8 mouse cellular contexts compared by ENCODE assay signal in the genomic region with DNA sequence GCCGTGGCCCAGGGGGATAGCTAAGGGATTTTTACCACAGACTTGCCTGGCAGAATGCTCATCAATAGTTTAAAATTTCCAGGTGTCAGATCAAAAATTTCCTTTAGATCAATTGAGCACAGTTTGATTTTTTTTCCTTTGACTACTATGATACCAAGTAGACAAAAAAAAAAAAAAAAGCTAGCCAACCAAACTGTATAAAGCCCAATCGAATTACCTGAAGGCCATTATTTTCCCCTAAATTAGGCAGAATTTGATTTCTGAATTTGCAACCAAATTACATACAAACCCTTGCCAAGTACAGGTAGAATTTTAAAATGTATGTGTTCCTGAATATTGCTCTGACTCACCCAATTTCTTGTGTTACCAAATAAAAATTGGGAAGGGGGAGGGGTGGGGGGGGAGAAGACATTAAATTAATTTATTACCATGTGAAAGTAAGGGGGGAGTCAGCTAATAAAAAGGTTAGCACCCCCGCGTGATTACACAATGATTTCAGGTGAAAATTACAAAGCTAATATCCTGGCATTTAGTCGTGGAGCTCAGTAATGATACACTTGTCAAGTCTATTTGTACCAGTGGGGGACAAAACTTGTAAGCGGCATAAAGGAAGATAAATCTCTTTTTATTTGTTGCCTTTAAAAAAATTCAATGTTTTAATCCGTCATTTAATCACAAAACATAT.
DNase-seq lines count a peak whose midpoint lies in the region; ATAC-seq and TF ChIP-seq lines count a peak whose summit lies in the region.
"Had no signal": no experiment of that assay in that cellular context is flagged by ENCODE, and none has a peak within 500 bp of the region (broad histone marks: within the 10 kb centered on the region; RNA-seq: fewer than 3 reads in every experiment).

No protein-coding gene starts in this region.

- no peak overlapping the region for H3K4me3 ChIP-seq in hindbrain, embryonic 13.5 days
- H3K4me3 ChIP-seq in hindbrain, embryonic 10.5 days = no peak overlapping the region
- H3K4me3 ChIP-seq in neural tube, embryonic 12.5 days = no peak overlapping the region
- H3K4me3 ChIP-seq in hindbrain, embryonic 16.5 days (ENCODE audit: low read length) = no peak overlapping the region
- no peak overlapping the region for H3K4me3 ChIP-seq in stomach, postnatal 0 days (ENCODE audit: low read depth, low read length)

- no peak for ATAC-seq in hindbrain, embryonic 13.5 days (ENCODE audit: low FRiP score)
- no peak for ATAC-seq in neural tube, embryonic 12.5 days (ENCODE audit: low FRiP score, low read depth)
- no peak for ATAC-seq in hindbrain, embryonic 16.5 days
- no peak for ATAC-seq in stomach, postnatal 0 days (ENCODE audit: low FRiP score, low TSS enrichment)

- H3K27me3 ChIP-seq in hindbrain, embryonic 13.5 days = peaks cover 60% of the 10 kb centered on the region
- H3K27me3 ChIP-seq in hindbrain, embryonic 10.5 days (ENCODE audit: insufficient read depth, poor library complexity, severe bottlenecking) = peaks cover 99% of the 10 kb centered on the region
- H3K27me3 ChIP-seq in neural tube, embryonic 12.5 days (replicated peaks) = peaks cover 53% of the 10 kb centered on the region
- H3K27me3 ChIP-seq in hindbrain, embryonic 16.5 days (replicated peaks; ENCODE audit: control insufficient read depth, insufficient read depth, low read length) = peaks cover 13% of the 10 kb centered on the region
- no peaks in the 10 kb centered on the region for H3K27me3 ChIP-seq in stomach, postnatal 0 days (ENCODE audit: control insufficient read depth, insufficient read depth, low read length)

- TF ChIP-seq EP300 in stomach, postnatal 0 days (optimal IDR thresholded peaks at IDR 0.05) = no peak

- H3K4me2 ChIP-seq in hindbrain, embryonic 13.5 days = peak overlapping the region; percentile 43
- peak overlapping the region; percentile 43 for H3K4me2 ChIP-seq in neural tube, embryonic 12.5 days (replicated peaks)
- H3K4me2 ChIP-seq in hindbrain, embryonic 16.5 days (ENCODE audit: low read length) = peak overlapping the region; percentile 51
- peak overlapping the region; percentile 47 for H3K4me2 ChIP-seq in stomach, postnatal 0 days (replicated peaks; ENCODE audit: low read depth)
- H3K4me2 ChIP-seq: liver, embryonic 11.5 days had no signal

- WGBS in hindbrain, embryonic 13.5 days = 75% methylated on average over 7 of the region's 7 CpGs
- WGBS in hindbrain, embryonic 10.5 days = 83% methylated on average over 7 of the region's 7 CpGs
- WGBS in neural tube, embryonic 12.5 days = 70% methylated on average over 7 of the region's 7 CpGs
- 70% methylated on average over 7 of the region's 7 CpGs for WGBS in hindbrain, embryonic 16.5 days
- 79% methylated on average over 7 of the region's 7 CpGs for WGBS in stomach, postnatal 0 days

- DNase-seq in hindbrain, embryonic 10.5 days (ENCODE audit: low spot score) = no peak
- no peak for DNase-seq in neural tube, embryonic 10.5 days (ENCODE audit: extremely low spot score, low spot score)
- DNase-seq in stomach, postnatal 0 days (ENCODE audit: low spot score) = no peak
- no peak for DNase-seq in adrenal gland, postnatal 36 days

- H3K9me3 ChIP-seq in hindbrain, embryonic 13.5 days = no peaks in the 10 kb centered on the region
- no peaks in the 10 kb centered on the region for H3K9me3 ChIP-seq in hindbrain, embryonic 10.5 days
- H3K9me3 ChIP-seq in neural tube, embryonic 12.5 days = no peaks in the 10 kb centered on the region
- no peaks in the 10 kb centered on the region for H3K9me3 ChIP-seq in hindbrain, embryonic 16.5 days (ENCODE audit: control insufficient read depth, low read length)
- no peaks in the 10 kb centered on the region for H3K9me3 ChIP-seq in stomach, postnatal 0 days (ENCODE audit: control insufficient read depth, low read length)

- H3K9ac ChIP-seq in hindbrain, embryonic 13.5 days = no peak overlapping the region; the same call in 1 of the 2 replicates
- peak overlapping the region; percentile 17; the same call in 1 of the 2 replicates for H3K9ac ChIP-seq in neural tube, embryonic 12.5 days
- H3K9ac ChIP-seq in hindbrain, embryonic 16.5 days (ENCODE audit: low read depth, low read length) = peak overlapping the region; percentile 57; the same call in 1 of the 2 replicates
- H3K9ac ChIP-seq in stomach, postnatal 0 days (ENCODE audit: low read length) = peak overlapping the region; percentile 63; the same call in 1 of the 2 replicates

- no peak for TF ChIP-seq CTCF in stomach, postnatal 0 days (IDR thresholded peaks at IDR 0.05; ENCODE audit: low read depth)

- peak overlapping the region; percentile 99 for H3K27ac ChIP-seq in hindbrain, embryonic 13.5 days
- H3K27ac ChIP-seq in hindbrain, embryonic 10.5 days = no peak overlapping the region
- H3K27ac ChIP-seq in neural tube, embryonic 12.5 days = 0 out of 2 replicates have a peak overlapping the region, but pooled peaks have one; percentile 42
- H3K27ac ChIP-seq in hindbrain, embryonic 16.5 days (ENCODE audit: low read depth, low read length) = peak overlapping the region; percentile 77
- peak overlapping the region; percentile 79 for H3K27ac ChIP-seq in stomach, postnatal 0 days (replicated peaks)

- no peaks in the 10 kb centered on the region for H3K36me3 ChIP-seq in hindbrain, embryonic 13.5 days
- no peaks in the 10 kb centered on the region for H3K36me3 ChIP-seq in hindbrain, embryonic 10.5 days
- no peaks in the 10 kb centered on the region for H3K36me3 ChIP-seq in neural tube, embryonic 12.5 days
- H3K36me3 ChIP-seq in hindbrain, embryonic 16.5 days (ENCODE audit: control insufficient read depth, insufficient read depth, low read length) = no peaks in the 10 kb centered on the region
- no peaks in the 10 kb centered on the region for H3K36me3 ChIP-seq in stomach, postnatal 0 days (ENCODE audit: control insufficient read depth, insufficient read depth, low read length)

- peaks cover 31% of the 10 kb centered on the region for H3K4me1 ChIP-seq in hindbrain, embryonic 13.5 days (replicated peaks)
- H3K4me1 ChIP-seq in hindbrain, embryonic 10.5 days (replicated peaks) = peaks cover 23% of the 10 kb centered on the region
- peaks cover 23% of the 10 kb centered on the region for H3K4me1 ChIP-seq in neural tube, embryonic 12.5 days
- H3K4me1 ChIP-seq in hindbrain, embryonic 16.5 days (ENCODE audit: control insufficient read depth, insufficient read depth, low read depth, low read length) = peaks cover 11% of the 10 kb centered on the region
- no peaks in the 10 kb centered on the region; the same call in none of the 2 replicates for H3K4me1 ChIP-seq in stomach, postnatal 0 days (replicated peaks; ENCODE audit: control insufficient read depth, insufficient read depth)
